Mouse (Mus musculus): ENCODE data around the gene Gspt1. TPM values are rescaled to one million over a fixed set of nuclear protein-coding genes. Genes with fewer than 3 reads are reported as not detected.
"Not testable (repeated sequence)": the region's sequence is repeated elsewhere in the genome, so short reads cannot be mapped to it uniquely, and the experiment has no call there.

The Gspt1 gene
- polyA plus RNA-seq (2016; fragmentation: Nextera tagmentation; extraction: Ambion mirVana): 103 and 117 TPM in 2 replicates

GRCm38 (mm10) chr16:11253898-11254722 lies at the start of gene Gspt1:
Gspt1 (minus strand) TSS chr16:11254325.
- WGBS: under 1% methylated on average over 76 of the region's 76 CpGs
- H3K9me3 ChIP-seq (replicated peaks): no peaks in the 10 kb centered on the region
- peak within 1 kb of the TSS; percentile 99 for H3K4me3 ChIP-seq
- peak within 1 kb of the TSS; percentile 97 for H3K27ac ChIP-seq
- no peaks in the 10 kb centered on the region for H3K27me3 ChIP-seq (ENCODE audit: low read depth, poor library complexity, severe bottlenecking)
- peak; percentile 98 for DNase-seq (ENCODE audit: low spot score)
- H3K4me1 ChIP-seq: peaks cover 18% of the 10 kb centered on the region
- H3K36me3 ChIP-seq: peaks cover 13% of the 10 kb centered on the region

- DNase-seq (ENCODE audit: low spot score): no peak
- H3K27ac ChIP-seq: no peak overlapping the region
- no peaks in the 10 kb centered on the region for H3K4me1 ChIP-seq
- H3K4me3 ChIP-seq: no peak overlapping the region
- no peaks in the 10 kb centered on the region for H3K9me3 ChIP-seq (replicated peaks)
- H3K36me3 ChIP-seq: no peaks in the 10 kb centered on the region
- H3K27me3 ChIP-seq (ENCODE audit: low read depth, poor library complexity, severe bottlenecking): no peaks in the 10 kb centered on the region
These were observed 49.6 kb upstream of the Gspt1 start for GRCm38 (mm10) chr16:11303741-11304140.

GRCm38 (mm10) chr16:11297700-11298099 lies 43.6 kb upstream of the Gspt1 start:
- not testable (repeated sequence) for DNase-seq (ENCODE audit: low spot score); H3K27me3 ChIP-seq (ENCODE audit: low read depth, poor library complexity, severe bottlenecking); H3K9me3 ChIP-seq (replicated peaks); H3K27ac ChIP-seq; H3K4me1 ChIP-seq; H3K4me3 ChIP-seq; H3K36me3 ChIP-seq
- 78% methylated on average over 1 of the region's 1 CpGs for WGBS

DNA sequence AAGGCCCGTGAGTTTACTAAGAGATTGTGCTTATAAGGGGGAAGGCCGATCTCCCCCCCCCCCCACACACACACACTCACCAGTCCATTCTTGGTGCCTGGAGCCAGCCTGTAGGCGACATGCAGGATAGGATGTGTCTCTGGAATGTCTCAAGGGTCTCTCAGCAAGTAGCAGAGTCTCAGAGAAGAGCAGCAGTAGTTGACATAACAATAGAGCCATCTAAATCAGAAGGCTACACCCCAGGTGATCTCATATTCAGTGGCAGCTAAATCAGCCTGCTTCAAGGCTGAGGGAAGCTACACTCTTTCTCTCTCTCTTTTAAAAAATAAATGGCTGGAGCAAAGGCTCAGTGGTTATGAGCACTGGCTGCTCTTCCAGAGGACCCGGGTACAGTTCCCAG lies 41.5 kb upstream of the Gspt1 start:
- not testable (repeated sequence) for DNase-seq (ENCODE audit: low spot score); H3K9me3 ChIP-seq (replicated peaks); H3K4me3 ChIP-seq; H3K36me3 ChIP-seq; H3K27ac ChIP-seq; H3K4me1 ChIP-seq; H3K27me3 ChIP-seq (ENCODE audit: low read depth, poor library complexity, severe bottlenecking)
- WGBS: 74% methylated on average over 4 of the region's 4 CpGs

DNA sequence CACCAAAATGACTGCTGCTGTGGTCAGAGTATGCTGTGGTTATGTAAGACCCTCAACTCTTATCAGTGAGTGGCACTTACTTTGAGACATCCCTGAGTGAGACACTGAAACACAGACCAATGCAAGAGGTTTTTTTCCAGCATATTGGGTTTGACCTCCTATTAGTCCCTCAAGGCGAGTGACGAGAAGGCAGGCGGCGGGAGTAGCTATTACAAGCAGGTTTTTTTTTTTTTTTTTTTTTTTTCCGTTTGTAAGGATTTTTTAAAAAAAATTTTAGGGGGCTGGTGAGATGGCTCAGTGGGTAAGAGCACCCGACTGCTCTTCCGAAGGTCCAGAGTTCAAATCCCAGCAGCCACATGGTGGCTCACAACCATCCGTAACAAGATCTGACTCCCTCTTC lies 34.7 kb upstream of the Gspt1 start:
- not testable (repeated sequence) for H3K27ac ChIP-seq; H3K9me3 ChIP-seq (replicated peaks); H3K4me3 ChIP-seq; H3K36me3 ChIP-seq; H3K27me3 ChIP-seq (ENCODE audit: low read depth, poor library complexity, severe bottlenecking); DNase-seq (ENCODE audit: low spot score); H3K4me1 ChIP-seq
- 92% methylated on average over 8 of the region's 8 CpGs for WGBS

- H3K4me3 ChIP-seq: no peak overlapping the region
- no peak for DNase-seq (ENCODE audit: low spot score)
- WGBS: 87% methylated on average over 2 of the region's 2 CpGs
These were observed 31.8 kb upstream of the Gspt1 start for GRCm38 (mm10) chr16:11285949-11286348.

DNA sequence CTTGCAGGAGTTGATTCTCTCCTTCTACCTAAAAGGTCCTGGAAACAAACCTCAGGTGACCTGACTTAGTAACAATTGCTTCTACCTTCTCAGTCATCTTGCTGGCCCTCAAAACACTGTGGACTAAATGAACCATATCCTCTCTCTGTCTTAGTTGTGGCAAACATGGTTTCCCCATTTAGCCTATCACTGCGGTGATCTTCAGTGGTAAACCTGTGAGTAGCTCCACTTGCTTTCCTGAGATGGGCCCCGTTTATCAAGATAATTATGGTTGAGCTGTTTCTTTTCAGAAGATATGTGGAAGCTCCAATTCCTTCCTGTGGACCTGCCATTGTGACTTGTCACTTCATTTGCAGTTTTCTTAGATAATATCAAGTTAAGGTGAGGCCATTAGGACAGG lies 30.8 kb upstream of the Gspt1 start:
- 95% methylated on average over 2 of the region's 2 CpGs for WGBS
- no peak for DNase-seq (ENCODE audit: low spot score)
- Histone ChIP-seq H3K36me3 (no peaks in the 10 kb centered on the region), H3K4me1 (no peaks in the 10 kb centered on the region), H3K27me3 (ENCODE audit: low read depth, poor library complexity, severe bottlenecking) (no peaks in the 10 kb centered on the region), H3K9me3 (replicated peaks) (no peaks in the 10 kb centered on the region), H3K27ac (no peak overlapping the region), H3K4me3 (no peak overlapping the region)

More at GRCm38 (mm10) chr16:11285949-11286348, 31.8 kb upstream of the Gspt1 start:
- Histone ChIP-seq H3K27me3 (ENCODE audit: low read depth, poor library complexity, severe bottlenecking) (no peaks in the 10 kb centered on the region), H3K36me3 (no peaks in the 10 kb centered on the region), H3K9me3 (replicated peaks) (no peaks in the 10 kb centered on the region), H3K27ac (no peak overlapping the region), H3K4me1 (no peaks in the 10 kb centered on the region)

DNA sequence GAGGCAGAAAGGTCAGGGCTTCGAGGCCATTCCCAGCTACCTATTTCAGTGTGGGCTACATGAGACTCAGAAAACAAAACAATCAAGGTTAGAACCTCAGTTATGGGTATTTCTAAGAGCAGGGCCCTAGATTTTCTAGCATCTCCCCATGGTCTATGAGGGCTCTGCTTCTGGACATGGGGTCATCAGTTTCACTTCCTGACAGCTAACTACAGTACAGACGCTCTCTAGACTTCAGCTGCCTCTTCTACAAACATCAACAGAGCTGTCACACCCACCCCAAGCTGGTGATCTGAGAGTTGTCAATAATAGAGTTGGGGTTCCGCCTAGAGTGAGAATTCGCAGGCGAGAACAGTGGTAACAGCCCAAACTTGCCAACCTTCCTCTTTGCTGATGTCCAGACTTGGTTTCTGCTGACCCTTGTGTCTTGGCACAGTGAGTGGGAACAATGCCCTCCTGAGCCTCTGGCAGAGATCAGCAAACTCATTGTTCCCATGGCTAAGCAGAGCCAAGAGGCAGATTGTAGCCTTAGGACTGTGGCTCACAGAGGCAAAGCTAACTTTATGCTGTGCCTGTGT lies 28.6 kb upstream of the Gspt1 start:
- Histone ChIP-seq H3K9me3 (replicated peaks) (no peaks in the 10 kb centered on the region), H3K36me3 (no peaks in the 10 kb centered on the region), H3K4me1 (no peaks in the 10 kb centered on the region), H3K4me3 (no peak overlapping the region), H3K27ac (no peak overlapping the region), H3K27me3 (ENCODE audit: low read depth, poor library complexity, severe bottlenecking) (no peaks in the 10 kb centered on the region)
- WGBS: 82% methylated on average over 5 of the region's 5 CpGs
- DNase-seq (ENCODE audit: low spot score): no peak

- H3K27ac ChIP-seq: no peak overlapping the region
- no peak for DNase-seq (ENCODE audit: low spot score)
- no peaks in the 10 kb centered on the region for H3K36me3 ChIP-seq
- WGBS: 83% methylated on average over 6 of the region's 6 CpGs
- no peak overlapping the region for H3K4me3 ChIP-seq
- no peaks in the 10 kb centered on the region for H3K27me3 ChIP-seq (ENCODE audit: low read depth, poor library complexity, severe bottlenecking)
- H3K9me3 ChIP-seq (replicated peaks): no peaks in the 10 kb centered on the region
- H3K4me1 ChIP-seq: no peaks in the 10 kb centered on the region
These were observed 24.7 kb upstream of the Gspt1 start for GRCm38 (mm10) chr16:11278778-11279177.

GRCm38 (mm10) chr16:11276888-11277287 lies 22.8 kb upstream of the Gspt1 start:
- WGBS: 69% methylated on average over 3 of the region's 3 CpGs

DNA sequence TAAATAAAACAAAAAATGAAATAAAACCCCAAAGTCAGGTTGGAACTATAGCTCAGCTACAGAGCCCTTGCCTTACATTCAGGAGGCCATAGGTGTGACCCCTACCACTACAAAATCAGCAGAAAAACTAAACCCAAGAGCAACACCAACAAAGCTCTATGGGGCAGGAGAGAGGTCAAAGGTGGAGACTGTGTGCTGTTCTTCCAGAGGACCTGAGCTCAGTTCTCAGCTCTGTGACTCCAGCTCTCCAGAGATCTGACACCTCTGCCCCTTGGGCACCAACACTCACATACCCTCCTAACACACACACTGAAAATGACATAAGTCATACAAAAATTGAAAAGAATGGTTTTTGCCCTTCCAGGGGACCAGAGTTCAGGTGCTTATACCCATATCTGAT lies 16.9 kb upstream of the Gspt1 start:
- Histone ChIP-seq H3K9me3 (replicated peaks) (no peaks in the 10 kb centered on the region), H3K36me3 (no peaks in the 10 kb centered on the region), H3K27me3 (ENCODE audit: low read depth, poor library complexity, severe bottlenecking) (no peaks in the 10 kb centered on the region), H3K4me1 (peaks cover 19% of the 10 kb centered on the region), H3K27ac (no peak overlapping the region), H3K4me3 (no peak overlapping the region)
- DNase-seq (ENCODE audit: low spot score): no peak

More at GRCm38 (mm10) chr16:11276888-11277287, 22.8 kb upstream of the Gspt1 start:
- Histone ChIP-seq H3K27me3 (ENCODE audit: low read depth, poor library complexity, severe bottlenecking) (no peaks in the 10 kb centered on the region), H3K36me3 (no peaks in the 10 kb centered on the region), H3K4me1 (no peaks in the 10 kb centered on the region), H3K4me3 (no peak overlapping the region), H3K9me3 (replicated peaks) (no peaks in the 10 kb centered on the region), H3K27ac (no peak overlapping the region)
- DNase-seq (ENCODE audit: low spot score): no peak

DNA sequence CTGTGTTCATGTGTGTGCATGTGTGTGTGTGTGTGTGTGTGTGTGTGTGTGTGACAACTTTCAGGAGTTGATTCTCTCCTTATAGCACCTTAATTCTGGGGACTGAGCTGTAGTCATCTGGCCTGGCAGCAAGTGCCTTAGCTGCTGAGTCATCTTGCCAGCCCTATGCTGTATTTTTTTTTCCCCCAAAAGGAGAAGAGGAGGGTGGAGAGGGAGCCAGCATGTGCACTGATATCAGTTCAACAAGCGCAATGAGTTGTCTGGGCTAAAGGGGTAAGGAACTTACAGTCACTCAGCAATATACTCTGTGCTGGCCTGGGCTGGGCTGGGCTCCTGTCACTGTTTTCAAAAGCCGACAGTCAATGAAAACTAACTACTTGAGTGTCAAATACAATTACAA lies 16.5 kb upstream of the Gspt1 start:
- Histone ChIP-seq H3K4me1 (peaks cover 19% of the 10 kb centered on the region), H3K4me3 (no peak overlapping the region), H3K27ac (no peak overlapping the region), H3K36me3 (no peaks in the 10 kb centered on the region), H3K9me3 (replicated peaks) (no peaks in the 10 kb centered on the region), H3K27me3 (ENCODE audit: low read depth, poor library complexity, severe bottlenecking) (no peaks in the 10 kb centered on the region)
- DNase-seq (ENCODE audit: low spot score): no peak
- 90% methylated on average over 2 of the region's 2 CpGs for WGBS

GRCm38 (mm10) chr16:11269808-11270207 lies 15.7 kb upstream of the Gspt1 start:
- peaks cover 19% of the 10 kb centered on the region for H3K4me1 ChIP-seq
- H3K4me3 ChIP-seq: no peak overlapping the region
- H3K27ac ChIP-seq: peak overlapping the region; percentile 36; the same call in 1 of the 2 replicates
- DNase-seq (ENCODE audit: low spot score): no peak
- 35% methylated on average over 6 of the region's 6 CpGs for WGBS
- no peaks in the 10 kb centered on the region for H3K36me3 ChIP-seq
- H3K27me3 ChIP-seq (ENCODE audit: low read depth, poor library complexity, severe bottlenecking): no peaks in the 10 kb centered on the region
- H3K9me3 ChIP-seq (replicated peaks): no peaks in the 10 kb centered on the region

Data from limb, embryonic 10.5 days (tissue).